Mouse (Mus musculus) G1E (cell line): ENCODE results near the gene Rassf1.

Experiments used
- CTCF ChIP-seq: IDR thresholded peaks from 2 replicates; pipeline ENCODE4 v1.5.1; 2012; ENCODE audit warnings: low read depth, low read length, inconsistent platforms, mixed read lengths
- GATA1 ChIP-seq: IDR thresholded peaks from 2 replicates; pipeline ENCODE4 v1.6.1; 2012; ENCODE audit warnings: borderline replicate concordance, low read length, inconsistent platforms, mixed read lengths
- GATA2 ChIP-seq: IDR thresholded peaks from 2 replicates; pipeline ENCODE4 v1.6.1; 2012; ENCODE audit warnings: low read depth, low read length, inconsistent platforms, borderline replicate concordance
- POLR2AphosphoS5 ChIP-seq: IDR thresholded peaks from 2 replicates; pipeline ENCODE4 v1.6.1; 2012; ENCODE audit warnings: low read depth, low read length, inconsistent platforms; ENCODE audit not compliant: insufficient replicate concordance
- TAL1 ChIP-seq: conservative IDR thresholded peaks from 2 replicates; pipeline ENCODE4 v1.6.1; 2012; ENCODE audit warnings: low read depth, low read length, inconsistent platforms, mixed read lengths

DNA sequence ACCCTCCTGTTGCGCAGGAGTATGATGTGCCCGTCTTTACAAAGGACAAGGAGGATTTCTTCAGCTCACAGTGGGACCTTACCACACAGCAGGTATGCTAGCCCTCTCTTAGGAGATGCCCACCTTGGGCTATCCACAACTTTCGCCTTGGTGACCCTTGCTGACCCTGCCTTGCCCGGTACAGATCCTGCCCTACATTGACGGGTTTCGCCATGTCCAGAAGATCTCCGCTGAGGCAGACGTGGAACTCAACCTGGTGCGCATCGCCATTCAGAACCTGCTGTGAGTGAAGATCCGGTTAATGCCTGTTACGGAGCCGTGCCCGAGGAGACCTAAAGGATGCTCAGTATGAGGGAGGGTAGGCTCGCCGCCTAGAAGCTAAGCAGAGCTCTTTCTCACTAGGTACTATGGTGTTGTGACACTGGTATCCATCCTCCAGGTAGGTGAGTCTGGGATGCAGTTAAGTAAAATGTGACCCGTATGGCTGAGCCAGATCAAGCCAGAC is 7.1 kb upstream of the Rassf1 start:
- no peak for TF ChIP-seq CTCF
- no peak for TF ChIP-seq GATA2
- no peak for TF ChIP-seq GATA1
- TF ChIP-seq POLR2AphosphoS5: no peak
- TF ChIP-seq TAL1: no peak
